Mouse (Mus musculus) adrenal gland, adult 10 weeks (tissue): ENCODE measurements around the gene Defb42. TPM values are rescaled to one million over a fixed set of nuclear protein-coding genes. Genes with fewer than 3 reads are reported as not detected.

Experiments
- polyA plus RNA-seq: library from polyadenylated mRNA; stranded (reverse); fragments of 350-450 nt; fragmentation: Illumina TruSeq; extraction: RNeasy Lipid Tissue Mini Kit (QIAGEN cat#74804); gene quantifications from one replicate; pipeline ENCODE4 v1.2.3, GENCODE M21; 2014; ENCODE audit warnings: low read depth, low replicate concordance

Defb42 gene
- polyA plus RNA-seq, result 0.82 TPM

GRCm38 (mm10) chr14:63046691-63047090 lies at the start of gene Defb42:
Gene Defb42, plus strand, starts transcription at chr14:63046991.

DNA sequence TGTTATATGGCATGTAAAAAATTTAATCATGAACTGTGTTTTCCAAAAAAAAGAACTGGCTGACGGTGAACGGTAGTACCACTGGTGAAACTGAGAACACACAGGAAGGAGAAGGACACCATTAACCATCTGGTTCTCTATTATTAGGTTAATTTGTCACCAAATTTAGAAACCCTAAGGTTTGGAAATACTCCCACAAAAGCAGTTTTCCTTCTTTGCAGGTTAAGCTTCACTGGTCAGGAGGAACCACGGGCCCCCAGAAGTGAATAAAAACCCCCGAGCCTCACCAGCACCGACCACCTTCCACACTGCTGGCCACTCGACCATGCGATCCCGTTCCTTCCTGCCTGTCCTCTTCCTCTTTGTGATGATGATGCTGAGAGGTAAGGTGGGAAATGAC lies 49.0 kb upstream of the Defb42 start, which contains the start of gene Defb47:
Gene Defb47 (plus strand): TSS at position 301 of the 400 bp plus-strand sequence.

GRCm38 (mm10) chr14:63011471-63011870 lies 35.3 kb upstream of the Defb42 start, which contains the start of gene Defb43:
Gene Defb43, plus strand, starts transcription at chr14:63011771.

GRCm38 (mm10) chr14:63049910-63050370 lies 3.1 kb downstream of the Defb42 start, which contains the start of gene Defb30:
Gene Defb30, minus strand, starts transcription at chr14:63049960.

Other genes with a start within 250 kb of the Defb42 start
- gene Wdfy2, start 209.3 kb upstream of the Defb42 start, polyA plus RNA-seq, result 55.2 TPM
- gene Defb48, start 62.5 kb upstream of the Defb42 start, polyA plus RNA-seq, result not detected
- not detected for gene Defb47, start 48.9 kb upstream of the Defb42 start, polyA plus RNA-seq
- gene Defb43, start 35.2 kb upstream of the Defb42 start, polyA plus RNA-seq, result not detected
- not detected for gene Defb30, start 3.0 kb downstream of the Defb42 start, polyA plus RNA-seq